Mouse (Mus musculus): ENCODE results near the gene Pros1. TPM values are rescaled to one million over a fixed set of nuclear protein-coding genes. Genes with fewer than 3 reads are reported as not detected.

Gene Pros1
- polyA plus RNA-seq, 1 experiment from 2014 or later, result 11.2 TPM

GRCm38 (mm10) chr16:62832027-62832426 is 22.1 kb upstream of the Pros1 start:
- ATAC-seq (ENCODE audit: low FRiP score, low TSS enrichment), result no peak
- no peaks in the 10 kb centered on the region for H3K9me3 ChIP-seq (ENCODE audit: control insufficient read depth, low read length)

GRCm38 (mm10) chr16:62832481-62832880 is 21.6 kb upstream of the Pros1 start:
- 19% methylated on average over 4 of the region's 4 CpGs for WGBS
- no peak overlapping the region for H3K27ac ChIP-seq (replicated peaks; ENCODE audit: low read depth, low read length)
- H3K4me3 ChIP-seq (replicated peaks; ENCODE audit: low read depth, low read length), result no peak overlapping the region
- no peaks in the 10 kb centered on the region for H3K36me3 ChIP-seq (ENCODE audit: control insufficient read depth, insufficient read depth, low read length)
- H3K27me3 ChIP-seq (ENCODE audit: control insufficient read depth, insufficient read depth, low read length), result no peaks in the 10 kb centered on the region
- DNase-seq, result peak; percentile 76
- H3K4me1 ChIP-seq (ENCODE audit: control insufficient read depth, insufficient read depth, low read length), result no peaks in the 10 kb centered on the region
- ATAC-seq (ENCODE audit: low FRiP score, low TSS enrichment), result no peak
- no peaks in the 10 kb centered on the region for H3K9me3 ChIP-seq (ENCODE audit: control insufficient read depth, low read length)
- no peak overlapping the region for H3K4me2 ChIP-seq (ENCODE audit: low read length)
- H3K9ac ChIP-seq (replicated peaks; ENCODE audit: low read length), result no peak overlapping the region

More at GRCm38 (mm10) chr16:62832027-62832426, 22.1 kb upstream of the Pros1 start:
- Histone ChIP-seq H3K27ac (replicated peaks; ENCODE audit: low read depth, low read length) (no peak overlapping the region), H3K9ac (replicated peaks; ENCODE audit: low read length) (no peak overlapping the region), H3K4me1 (ENCODE audit: control insufficient read depth, insufficient read depth, low read length) (no peaks in the 10 kb centered on the region), H3K27me3 (ENCODE audit: control insufficient read depth, insufficient read depth, low read length) (no peaks in the 10 kb centered on the region), H3K4me2 (ENCODE audit: low read length) (no peak overlapping the region), H3K36me3 (ENCODE audit: control insufficient read depth, insufficient read depth, low read length) (no peaks in the 10 kb centered on the region), H3K4me3 (replicated peaks; ENCODE audit: low read depth, low read length) (no peak overlapping the region)
- DNase-seq, result no peak
- 91% methylated on average over 2 of the region's 2 CpGs for WGBS

GRCm38 (mm10) chr16:62834016-62834735 is 19.9 kb upstream of the Pros1 start:
- no peak for DNase-seq
- H3K27ac ChIP-seq (replicated peaks; ENCODE audit: low read depth, low read length), result no peak overlapping the region
- no peaks in the 10 kb centered on the region for H3K4me1 ChIP-seq (ENCODE audit: control insufficient read depth, insufficient read depth, low read length)
- H3K4me2 ChIP-seq (ENCODE audit: low read length), result no peak overlapping the region
- H3K9ac ChIP-seq (replicated peaks; ENCODE audit: low read length), result no peak overlapping the region
- H3K4me3 ChIP-seq (replicated peaks; ENCODE audit: low read depth, low read length), result no peak overlapping the region
- no peaks in the 10 kb centered on the region for H3K9me3 ChIP-seq (ENCODE audit: control insufficient read depth, low read length)
- no peaks in the 10 kb centered on the region for H3K36me3 ChIP-seq (ENCODE audit: control insufficient read depth, insufficient read depth, low read length)
- no peak for ATAC-seq (ENCODE audit: low FRiP score, low TSS enrichment)
- WGBS, result 59% methylated on average over 3 of the region's 3 CpGs
- no peaks in the 10 kb centered on the region for H3K27me3 ChIP-seq (ENCODE audit: control insufficient read depth, insufficient read depth, low read length)

- H3K27me3 ChIP-seq (ENCODE audit: control insufficient read depth, insufficient read depth, low read length), result no peaks in the 10 kb centered on the region
- H3K4me2 ChIP-seq (ENCODE audit: low read length), result peak overlapping the region; percentile 75
- ATAC-seq (ENCODE audit: low FRiP score, low TSS enrichment), result no peak
- H3K9ac ChIP-seq (replicated peaks; ENCODE audit: low read length), result no peak overlapping the region; the same call in 1 of the 2 replicates
- 93% methylated on average over 6 of the region's 6 CpGs for WGBS
- peak overlapping the region; percentile 86; the same call in 1 of the 2 replicates for H3K4me3 ChIP-seq (replicated peaks; ENCODE audit: low read depth, low read length)
- no peak overlapping the region for H3K27ac ChIP-seq (replicated peaks; ENCODE audit: low read depth, low read length)
- H3K4me1 ChIP-seq (ENCODE audit: control insufficient read depth, insufficient read depth, low read length), result peaks cover 19% of the 10 kb centered on the region
- DNase-seq, result no peak
- H3K36me3 ChIP-seq (ENCODE audit: control insufficient read depth, insufficient read depth, low read length), result no peaks in the 10 kb centered on the region
- no peaks in the 10 kb centered on the region for H3K9me3 ChIP-seq (ENCODE audit: control insufficient read depth, low read length)
These were observed 8.8 kb upstream of the Pros1 start for GRCm38 (mm10) chr16:62845341-62845740.

- Histone ChIP-seq H3K4me3 (replicated peaks; ENCODE audit: low read depth, low read length) (peak within 1 kb of the TSS; percentile 86), H3K27me3 (ENCODE audit: control insufficient read depth, insufficient read depth, low read length) (no peaks in the 10 kb centered on the region), H3K4me2 (ENCODE audit: low read length) (peak within 1 kb of the TSS; percentile 75), H3K27ac (replicated peaks; ENCODE audit: low read depth, low read length) (peak within 1 kb of the TSS; percentile 70), H3K9ac (replicated peaks; ENCODE audit: low read length) (peak within 1 kb of the TSS; percentile 82), H3K36me3 (ENCODE audit: control insufficient read depth, insufficient read depth, low read length) (no peaks in the 10 kb centered on the region), H3K4me1 (ENCODE audit: control insufficient read depth, insufficient read depth, low read length) (peaks cover 19% of the 10 kb centered on the region), H3K9me3 (ENCODE audit: control insufficient read depth, low read length) (no peaks in the 10 kb centered on the region)
- DNase-seq, result peak; percentile 98
- 0% methylated on average over 52 of the region's 52 CpGs for whole genome bisulfite sequencing
- peak; percentile 100 for ATAC-seq (ENCODE audit: low FRiP score, low TSS enrichment)
These were observed 7.4 kb upstream of the Pros1 start, which contains the start of gene Arl13b for GRCm38 (mm10) chr16:62846498-62847312. Gene Arl13b (minus strand): TSS chr16:62847040.

GRCm38 (mm10) chr16:62852464-62853252 is 1.4 kb upstream of the Pros1 start:
- no peak for DNase-seq
- no peaks in the 10 kb centered on the region for H3K9me3 ChIP-seq (ENCODE audit: control insufficient read depth, low read length)
- H3K4me1 ChIP-seq (ENCODE audit: control insufficient read depth, insufficient read depth, low read length), result peaks cover 6% of the 10 kb centered on the region; the same call in 1 of the 2 replicates
- no peaks in the 10 kb centered on the region for H3K27me3 ChIP-seq (ENCODE audit: control insufficient read depth, insufficient read depth, low read length)
- no peak overlapping the region for H3K9ac ChIP-seq (replicated peaks; ENCODE audit: low read length)
- no peak for ATAC-seq (ENCODE audit: low FRiP score, low TSS enrichment)
- no peak overlapping the region for H3K27ac ChIP-seq (replicated peaks; ENCODE audit: low read depth, low read length)
- no peak overlapping the region for H3K4me3 ChIP-seq (replicated peaks; ENCODE audit: low read depth, low read length)
- H3K36me3 ChIP-seq (ENCODE audit: control insufficient read depth, insufficient read depth, low read length), result no peaks in the 10 kb centered on the region
- no peak overlapping the region for H3K4me2 ChIP-seq (ENCODE audit: low read length)
- WGBS, result 89% methylated on average over 3 of the region's 3 CpGs

- H3K9ac ChIP-seq (replicated peaks; ENCODE audit: low read length), result peak overlapping the region; percentile 77
- peak overlapping the region; percentile 56 for H3K4me3 ChIP-seq (replicated peaks; ENCODE audit: low read depth, low read length)
- ATAC-seq (ENCODE audit: low FRiP score, low TSS enrichment) (0 out of 2 replicates have a peak, but pooled peaks have one; percentile 13), DNase-seq (no peak)
- H3K36me3 ChIP-seq (ENCODE audit: control insufficient read depth, insufficient read depth, low read length), result no peaks in the 10 kb centered on the region
- peaks cover 6% of the 10 kb centered on the region; the same call in 1 of the 2 replicates for H3K4me1 ChIP-seq (ENCODE audit: control insufficient read depth, insufficient read depth, low read length)
- H3K9me3 ChIP-seq (ENCODE audit: control insufficient read depth, low read length), result no peaks in the 10 kb centered on the region
- no peaks in the 10 kb centered on the region for H3K27me3 ChIP-seq (ENCODE audit: control insufficient read depth, insufficient read depth, low read length)
- H3K4me2 ChIP-seq (ENCODE audit: low read length), result peak overlapping the region; percentile 96
- 20% methylated on average over 3 of the region's 3 CpGs for WGBS
- 0 out of 2 replicates have a peak overlapping the region, but pooled peaks have one; percentile 26 for H3K27ac ChIP-seq (replicated peaks; ENCODE audit: low read depth, low read length)
These were observed 438 bp upstream of the Pros1 start for GRCm38 (mm10) chr16:62853611-62854126.

GRCm38 (mm10) chr16:62855385-62855784 is 1.3 kb downstream of the Pros1 start:
- Histone ChIP-seq H3K4me2 (ENCODE audit: low read length) (no peak overlapping the region; the same call in 1 of the 2 replicates), H3K27ac (replicated peaks; ENCODE audit: low read depth, low read length) (no peak overlapping the region), H3K4me1 (ENCODE audit: control insufficient read depth, insufficient read depth, low read length) (peaks cover 6% of the 10 kb centered on the region; the same call in 1 of the 2 replicates), H3K27me3 (ENCODE audit: control insufficient read depth, insufficient read depth, low read length) (no peaks in the 10 kb centered on the region), H3K9me3 (ENCODE audit: control insufficient read depth, low read length) (no peaks in the 10 kb centered on the region), H3K4me3 (replicated peaks; ENCODE audit: low read depth, low read length) (no peak overlapping the region), H3K9ac (replicated peaks; ENCODE audit: low read length) (no peak overlapping the region), H3K36me3 (ENCODE audit: control insufficient read depth, insufficient read depth, low read length) (no peaks in the 10 kb centered on the region)
- DNase-seq (no peak), ATAC-seq (ENCODE audit: low FRiP score, low TSS enrichment) (no peak)
- WGBS, result 84% methylated on average over 6 of the region's 6 CpGs
